Mouse (Mus musculus) gonadal fat pad, adult 2 months (tissue): ENCODE results near the gene Sptan1. TPM values are rescaled to one million over a fixed set of nuclear protein-coding genes. Genes with fewer than 3 reads are reported as not detected.

Experiments used
- DNase-seq: peaks from one replicate; pipeline ENCODE4 v3.0.0-alpha.2; 2012; ENCODE audit warnings: low read depth
- polyA plus RNA-seq: library from polyadenylated mRNA; depleted of rRNA; stranded (reverse); fragments of >200 nt; gene quantifications from 2 replicates; pipeline ENCODE4 v1.2.3, GENCODE M21; 2012

The Sptan1 gene
- polyA plus RNA-seq, 1 experiment: 210 TPM

- no peak for DNase-seq
Measured at GRCm38 (mm10) chr2:30061215-30062166, 96.1 kb downstream of the Sptan1 start.

- DNase-seq: no peak
Measured at GRCm38 (mm10) chr2:30062249-30063093, 97.1 kb downstream of the Sptan1 start.

- no peak for DNase-seq
Measured at GRCm38 (mm10) chr2:30063235-30063634, 97.9 kb downstream of the Sptan1 start.

- DNase-seq: no peak
Measured at GRCm38 (mm10) chr2:30063791-30064190, 98.4 kb downstream of the Sptan1 start.

GRCm38 (mm10) chr2:30064298-30064697 is 98.9 kb downstream of the Sptan1 start:
- no peak for DNase-seq

- no peak for DNase-seq
Measured at GRCm38 (mm10) chr2:30066046-30066901, 100.9 kb downstream of the Sptan1 start.

- DNase-seq: no peak
Measured at GRCm38 (mm10) chr2:30067031-30067888, 101.9 kb downstream of the Sptan1 start.

GRCm38 (mm10) chr2:30067962-30068361 is 102.6 kb downstream of the Sptan1 start:
- no peak for DNase-seq

GRCm38 (mm10) chr2:30072875-30073274 is 107.5 kb downstream of the Sptan1 start:
- DNase-seq: no peak

- no peak for DNase-seq
Measured at GRCm38 (mm10) chr2:30073285-30073684, 107.9 kb downstream of the Sptan1 start.

- no peak for DNase-seq
Measured at GRCm38 (mm10) chr2:30075625-30076024, 110.3 kb downstream of the Sptan1 start.

- DNase-seq: no peak
Measured at GRCm38 (mm10) chr2:30076439-30076838, 111.1 kb downstream of the Sptan1 start.

- DNase-seq: no peak
Measured at GRCm38 (mm10) chr2:30076959-30077358, 111.6 kb downstream of the Sptan1 start.

GRCm38 (mm10) chr2:30077502-30078348 is 112.4 kb downstream of the Sptan1 start, which contains the start of gene Pkn3:
Gene Pkn3 (plus strand): TSS chr2:30077684.
- DNase-seq: no peak

GRCm38 (mm10) chr2:30078349-30078712 is 113.0 kb downstream of the Sptan1 start:
- DNase-seq: no peak

GRCm38 (mm10) chr2:30078760-30079159 is 113.4 kb downstream of the Sptan1 start:
- DNase-seq: no peak

- no peak for DNase-seq
Measured at GRCm38 (mm10) chr2:30080181-30080800, 114.9 kb downstream of the Sptan1 start.
